Mouse (Mus musculus): ENCODE measurements at regions not wholly inside any gene's neighbourhood (a gene's known extent, or its start where the extent isn't known, plus 50 kb on each side); places are given as distances from the start of the nearest gene placed in this dataset.
"Not testable (repeated sequence)": the region's sequence is repeated elsewhere in the genome, so short reads cannot be mapped to it uniquely, and the experiment has no call there.

DNA sequence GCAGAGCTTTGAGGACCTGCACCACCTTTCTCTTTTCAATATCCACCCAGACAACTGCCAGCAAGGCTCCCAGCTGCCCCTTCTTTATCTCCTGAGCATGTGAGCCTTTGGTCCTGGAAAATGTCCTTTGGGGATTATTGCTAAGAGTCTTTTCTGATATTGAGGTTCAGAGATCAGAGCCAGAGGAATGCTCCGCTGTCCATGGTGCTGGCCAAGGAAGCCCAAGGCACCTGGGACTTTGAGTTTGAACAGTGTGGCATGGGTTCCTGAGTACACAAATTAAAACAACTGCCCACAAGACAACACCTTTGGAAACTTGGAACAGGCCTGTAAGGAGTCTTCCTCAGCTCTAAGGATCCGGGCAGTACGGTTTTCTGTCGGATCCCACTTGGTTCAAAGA lies 52.6 kb upstream of the Slc28a3 start:
- peak; percentile 10 for DNase-seq

DNA sequence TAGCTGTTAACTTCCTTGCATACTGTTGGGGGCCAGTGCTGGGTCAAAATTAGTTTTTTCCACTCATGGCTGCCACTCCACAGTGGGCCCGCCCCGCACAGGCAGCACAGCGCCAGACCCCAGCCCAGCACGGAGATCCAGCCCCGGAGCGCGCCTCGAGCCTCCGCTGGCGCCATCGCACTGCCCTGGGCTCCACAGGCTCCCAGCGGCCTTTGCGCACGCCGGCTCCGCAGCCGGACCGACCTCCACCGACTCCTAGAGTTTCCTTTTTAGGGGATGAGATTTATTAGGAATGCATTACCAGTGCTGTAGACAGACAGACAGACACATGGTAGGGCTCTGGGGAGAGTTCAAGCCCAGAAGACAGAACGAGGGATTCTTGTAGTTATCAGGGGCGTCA lies 58.0 kb upstream of the Slc28a3 start:
- DNase-seq = no peak

DNA sequence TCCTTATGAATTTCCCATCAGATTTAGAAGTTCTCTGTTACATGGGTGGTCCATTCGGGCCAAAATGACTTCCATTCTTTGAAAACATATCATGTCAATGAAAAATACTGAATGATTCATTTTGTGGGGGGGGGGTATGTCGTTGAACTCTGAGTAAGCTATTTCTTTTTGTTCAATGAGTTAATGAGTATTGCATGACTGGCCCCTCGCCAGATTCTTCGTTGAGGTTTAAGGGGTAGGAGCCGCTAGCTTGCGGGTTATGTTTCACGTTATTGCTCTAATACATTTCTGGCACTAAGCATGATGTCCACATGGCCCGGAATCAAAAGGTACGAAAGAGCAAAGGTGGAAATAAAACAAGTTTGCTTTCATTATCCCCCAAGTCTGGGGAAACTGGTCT lies 59.5 kb upstream of the Slc28a3 start:
- no peak for DNase-seq

- not testable (repeated sequence) for DNase-seq
Measured at GRCm38 (mm10) chr13:58675611-58676010, 64.9 kb upstream of the Slc28a3 start.

- DNase-seq = no peak
Measured at GRCm38 (mm10) chr13:58677521-58677920, 66.8 kb upstream of the Slc28a3 start.

DNA sequence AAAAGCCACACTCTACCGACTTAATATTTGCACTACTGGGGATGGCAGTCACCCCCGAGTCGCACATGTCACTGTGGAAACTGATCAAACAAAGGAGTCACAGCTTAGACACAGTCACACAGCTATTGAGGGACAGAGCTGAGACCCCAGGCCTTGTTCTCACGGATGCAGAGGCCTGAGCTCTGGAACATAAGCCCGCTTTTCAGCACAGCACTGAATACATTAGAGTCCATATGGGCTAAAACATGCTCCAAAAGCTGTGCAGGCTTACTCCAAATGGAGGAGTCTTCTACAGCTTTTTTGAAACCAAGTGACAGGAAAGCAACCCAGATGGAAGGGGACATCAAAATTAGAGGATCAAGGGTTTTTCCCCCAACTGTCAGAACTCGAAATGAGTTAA lies 69.0 kb upstream of the Slc28a3 start:
- DNase-seq = no peak

- DNase-seq = no peak
Measured at GRCm38 (mm10) chr13:58686822-58687221, 76.1 kb upstream of the Slc28a3 start.

- no peak for DNase-seq
Measured at GRCm38 (mm10) chr13:58687609-58688008, 76.9 kb upstream of the Slc28a3 start.

- no peak for DNase-seq
Measured at GRCm38 (mm10) chr13:58688249-58688648, 77.6 kb upstream of the Slc28a3 start.

DNA sequence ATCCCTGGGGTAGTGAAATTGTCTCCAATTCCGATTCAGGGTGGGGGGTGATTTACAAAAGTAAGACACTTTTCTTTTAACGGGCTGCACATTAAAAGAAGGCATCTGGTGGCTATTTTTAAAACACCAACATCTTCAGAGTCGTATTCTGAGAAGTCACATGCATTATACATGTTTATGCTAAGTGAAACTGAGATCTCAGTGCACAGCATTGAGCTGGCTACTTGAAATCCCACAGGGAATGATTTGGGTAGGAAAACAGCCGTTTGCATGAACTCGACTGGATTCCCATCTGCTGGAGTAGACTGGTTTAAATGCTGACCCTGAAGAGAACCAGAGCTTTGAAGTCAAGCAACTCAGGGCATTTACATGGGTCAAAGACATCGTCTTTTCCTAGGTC lies 84.0 kb upstream of the Slc28a3 start:
- DNase-seq = no peak

DNA sequence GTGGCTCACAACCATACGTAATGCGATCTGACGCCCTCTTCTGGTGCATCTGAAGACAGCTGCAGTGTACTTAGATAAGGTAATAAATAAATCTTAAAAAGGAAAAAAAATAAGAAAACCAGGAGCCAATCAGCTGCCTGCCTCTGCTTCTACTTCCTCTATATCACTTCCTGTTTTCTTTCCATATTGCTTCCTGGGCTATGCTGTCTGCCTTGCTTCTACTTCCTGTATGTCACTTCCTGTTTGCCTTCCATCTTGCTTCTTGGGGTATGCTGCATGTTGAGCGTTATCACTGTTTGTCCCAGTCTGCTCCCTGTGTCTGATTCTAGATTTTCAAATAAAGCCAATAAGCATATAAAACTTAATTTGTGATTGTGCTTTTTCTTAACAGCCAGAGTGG lies 85.3 kb upstream of the Slc28a3 start:
- DNase-seq = no peak

GRCm38 (mm10) chr13:58700021-58700420 lies 89.3 kb upstream of the Slc28a3 start:
- no peak for DNase-seq

DNA sequence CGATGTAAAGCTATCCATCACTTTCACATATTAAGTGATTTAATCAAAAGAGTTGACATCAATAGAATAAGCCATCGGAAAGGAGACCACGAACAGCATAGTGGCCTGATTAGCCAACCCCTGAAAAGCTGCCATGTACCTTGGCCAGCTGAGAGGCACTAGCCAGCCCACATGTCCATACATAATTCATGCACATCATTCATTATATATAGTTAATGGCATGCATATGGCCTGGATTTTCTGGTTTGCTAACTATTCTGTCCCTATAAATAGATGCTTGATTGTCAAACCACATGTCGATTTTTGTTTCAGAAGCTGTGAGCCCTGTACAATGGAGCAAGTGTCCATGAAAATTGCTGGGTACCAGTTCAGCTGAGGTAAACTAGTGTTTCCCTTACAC lies 93.5 kb upstream of the Slc28a3 start:
- no peak for DNase-seq

- no peak for DNase-seq
Measured at GRCm38 (mm10) chr13:58716584-58716983, 89.8 kb upstream of the Ntrk2 start.

GRCm38 (mm10) chr13:58730500-58731105 lies 75.8 kb upstream of the Ntrk2 start:
- no peak for DNase-seq

- DNase-seq = no peak
Measured at GRCm38 (mm10) chr13:58732776-58733175, 73.6 kb upstream of the Ntrk2 start.

GRCm38 (mm10) chr13:58733615-58734014 lies 72.8 kb upstream of the Ntrk2 start:
- no peak for DNase-seq

DNA sequence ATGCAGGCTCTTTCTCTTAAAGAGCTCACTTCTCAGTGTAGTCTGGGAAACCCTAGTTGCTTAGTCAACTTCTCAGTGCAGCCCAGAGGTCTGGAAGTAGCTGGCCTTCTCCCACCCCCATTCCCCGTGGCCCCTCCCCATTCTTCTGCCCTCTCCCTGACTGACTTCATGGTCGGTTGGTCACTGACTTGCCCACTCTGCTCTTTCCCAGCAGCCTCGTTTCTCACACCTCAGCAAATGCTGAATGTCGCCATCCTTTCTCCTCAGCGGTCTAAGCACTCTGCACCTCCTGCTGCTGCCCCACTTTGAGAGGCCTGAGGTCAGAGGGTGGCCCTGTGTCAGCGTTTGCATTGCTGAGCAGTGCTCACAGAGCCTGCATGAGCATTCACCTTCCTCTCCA lies 70.8 kb upstream of the Ntrk2 start:
- no peak for DNase-seq

DNA sequence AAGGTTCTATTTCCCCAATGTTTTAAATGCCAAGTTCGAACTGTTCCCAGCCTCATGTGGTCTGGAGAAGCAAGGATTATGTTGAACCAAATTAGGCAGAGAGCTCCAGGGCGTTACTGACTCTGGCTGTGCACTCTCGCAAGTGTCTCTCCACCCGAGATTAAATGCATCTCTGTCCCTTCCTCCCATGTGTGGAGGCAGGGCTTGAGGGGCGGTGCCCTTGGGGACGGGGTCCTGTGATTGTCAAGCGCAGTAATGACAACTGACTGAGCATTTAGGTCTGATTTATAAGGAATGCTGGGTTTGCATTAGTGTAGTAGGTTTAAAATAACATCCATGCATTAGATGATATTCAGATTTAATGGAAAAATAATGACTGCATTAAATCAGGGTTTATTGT lies 65.6 kb upstream of the Ntrk2 start:
- no peak for DNase-seq

DNA sequence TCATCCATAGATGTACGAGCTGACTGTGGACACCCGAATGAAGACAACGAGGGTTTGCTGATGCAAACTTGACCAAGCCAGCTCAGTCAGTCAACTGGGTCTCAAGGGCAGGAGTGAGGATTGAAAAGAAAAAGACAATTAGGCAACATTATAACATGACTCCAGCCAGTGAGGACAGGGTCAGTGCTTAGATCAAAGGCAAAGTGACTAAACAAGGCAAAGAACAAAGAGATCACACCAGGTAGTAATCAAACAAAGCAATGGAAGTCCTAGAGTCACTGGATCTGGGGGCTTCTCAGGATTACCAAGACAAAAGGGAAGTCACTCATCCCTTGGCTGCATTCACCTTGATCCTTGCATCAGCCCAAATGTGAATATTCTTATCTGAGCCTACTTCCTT lies 60.3 kb upstream of the Ntrk2 start:
- no peak for DNase-seq

GRCm38 (mm10) chr13:58747685-58748084 lies 58.7 kb upstream of the Ntrk2 start:
- no peak for DNase-seq

DNA sequence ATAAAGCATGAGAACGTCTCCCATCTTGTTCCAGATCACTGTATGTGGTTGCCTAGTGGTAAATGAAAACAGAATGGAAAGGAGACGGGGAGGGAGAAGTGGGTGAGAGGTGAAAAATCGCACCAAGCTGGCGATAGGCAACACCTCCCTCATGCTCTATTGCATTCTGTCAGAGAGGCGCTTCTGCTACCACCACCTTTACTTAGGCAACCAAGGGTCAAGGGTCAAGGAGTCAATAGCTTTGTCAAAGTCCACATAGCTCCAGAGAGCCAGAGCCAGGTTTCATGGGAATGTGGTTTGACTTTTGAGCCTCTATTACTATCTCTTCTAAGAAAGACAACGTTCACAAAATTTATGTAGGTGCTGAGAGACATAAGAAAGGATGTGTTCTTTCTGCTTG lies 50.2 kb upstream of the Ntrk2 start:
- no peak for DNase-seq

Data from thymus, postnatal 4 days (tissue).